Mouse (Mus musculus) intestine, embryonic 14.5 days (tissue): Measurements from ENCODE around the gene Sgsm3. TPM values are rescaled to one million over a fixed set of nuclear protein-coding genes. Genes with fewer than 3 reads are reported as not detected.

Experiments
- ATAC-seq: fragments of 200-750 bp; cut with Nextera tagmentation; replicated peaks from 2 replicates; pipeline ENCODE4 v1.8.0; 2017; ENCODE audit warnings: low read depth, moderate number of reproducible peaks, moderate TSS enrichment, moderate library complexity; ENCODE audit not compliant: low FRiP score, low TSS enrichment
- DNase-seq: peaks from one replicate; pipeline ENCODE4 v3.0.0-alpha.2; 2018; ENCODE audit warnings: low spot score
- H3K27ac ChIP-seq: fragments of 300-500 bp; sonication (generic); 2 replicates; pipeline ENCODE4 v1.5.1; 2014; ENCODE audit warnings: low read depth, mild to moderate bottlenecking, control low read depth
- H3K27me3 ChIP-seq: fragments of 300-500 bp; sonication (generic); replicated peaks from 2 replicates; pipeline ENCODE4 v1.6.1; 2014; ENCODE audit warnings: low read length, control low read depth; ENCODE audit not compliant: control insufficient read depth, insufficient read depth
- H3K36me3 ChIP-seq: fragments of 300-500 bp; sonication (generic); 2 replicates; pipeline ENCODE4 v1.6.1; 2014; ENCODE audit warnings: low read length, control low read depth; ENCODE audit not compliant: control insufficient read depth, insufficient read depth
- H3K4me1 ChIP-seq: fragments of 300-500 bp; sonication (generic); replicated peaks from 2 replicates; pipeline ENCODE4 v1.6.1; 2014; ENCODE audit warnings: low read length, control low read depth, mixed read lengths; ENCODE audit not compliant: control insufficient read depth, insufficient read depth
- H3K4me2 ChIP-seq: fragments of 300-500 bp; sonication (generic); 2 replicates; pipeline ENCODE4 v1.6.1; 2014; ENCODE audit warnings: low read length
- H3K4me3 ChIP-seq: fragments of 300-500 bp; sonication (generic); 2 replicates; pipeline ENCODE4 v1.5.1; 2014; ENCODE audit warnings: low read depth, low read length, control low read depth, mixed read lengths
- H3K9ac ChIP-seq: fragments of 300-500 bp; sonication (generic); 2 replicates; pipeline ENCODE4 v1.6.1; 2014; ENCODE audit warnings: mild to moderate bottlenecking, low read length
- H3K9me3 ChIP-seq: fragments of 300-500 bp; sonication (generic); 2 replicates; pipeline ENCODE4 v1.6.1; 2016; ENCODE audit warnings: low read length, control low read depth; ENCODE audit not compliant: control insufficient read depth
- WGBS: fragments of 180-500 bp; shearing (Covaris S2); extraction: QIAGEN DNeasy Blood & Tissue Kit; methylation state at CpG from one replicate; pipeline ENCODE4 v1.1.7; 2014; 5-methylcytosine and 5-hydroxymethylcytosine counted together
- polyA plus RNA-seq: library from polyadenylated mRNA; unstranded; fragments of >200 nt; fragmentation: Nextera tagmentation; extraction: Ambion mirVana; gene quantifications from 2 replicates; pipeline ENCODE4 v1.2.1, GENCODE M21; 2014

Gene Sgsm3
- polyA plus RNA-seq, 1 experiment from 2014 or later = 26.4 TPM

DNA sequence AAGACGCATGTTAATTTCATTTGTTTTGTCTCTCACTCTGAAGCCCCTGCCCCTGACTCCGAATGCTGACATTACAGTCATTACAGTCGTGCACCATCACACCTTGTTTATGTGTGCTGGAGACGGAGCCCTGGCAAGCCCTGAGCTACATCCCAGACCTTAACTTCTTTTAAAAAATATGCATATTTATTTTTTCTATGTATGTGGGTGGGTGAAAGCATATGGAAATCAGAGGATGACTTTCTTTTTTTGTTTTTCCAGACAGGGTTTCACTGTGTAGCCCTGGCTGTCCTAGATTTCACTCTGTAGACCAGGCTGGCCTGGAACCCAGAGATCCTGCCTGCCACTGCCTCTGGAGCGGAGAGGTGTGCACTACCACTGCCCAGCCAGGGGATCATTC lies 17.4 kb downstream of the Sgsm3 start:
- H3K9me3 ChIP-seq = no peaks in the 10 kb centered on the region
- no peaks in the 10 kb centered on the region for H3K27me3 ChIP-seq
- no peak overlapping the region for H3K9ac ChIP-seq
- no peaks in the 10 kb centered on the region; the same call in 1 of the 2 replicates for H3K4me1 ChIP-seq
- no peaks in the 10 kb centered on the region for H3K36me3 ChIP-seq
- no peak overlapping the region for H3K4me3 ChIP-seq
- 77% methylated on average over 5 of the region's 5 CpGs for WGBS
- ATAC-seq (no peak), DNase-seq (no peak)
- no peak overlapping the region for H3K27ac ChIP-seq
- H3K4me2 ChIP-seq = no peak overlapping the region

DNA sequence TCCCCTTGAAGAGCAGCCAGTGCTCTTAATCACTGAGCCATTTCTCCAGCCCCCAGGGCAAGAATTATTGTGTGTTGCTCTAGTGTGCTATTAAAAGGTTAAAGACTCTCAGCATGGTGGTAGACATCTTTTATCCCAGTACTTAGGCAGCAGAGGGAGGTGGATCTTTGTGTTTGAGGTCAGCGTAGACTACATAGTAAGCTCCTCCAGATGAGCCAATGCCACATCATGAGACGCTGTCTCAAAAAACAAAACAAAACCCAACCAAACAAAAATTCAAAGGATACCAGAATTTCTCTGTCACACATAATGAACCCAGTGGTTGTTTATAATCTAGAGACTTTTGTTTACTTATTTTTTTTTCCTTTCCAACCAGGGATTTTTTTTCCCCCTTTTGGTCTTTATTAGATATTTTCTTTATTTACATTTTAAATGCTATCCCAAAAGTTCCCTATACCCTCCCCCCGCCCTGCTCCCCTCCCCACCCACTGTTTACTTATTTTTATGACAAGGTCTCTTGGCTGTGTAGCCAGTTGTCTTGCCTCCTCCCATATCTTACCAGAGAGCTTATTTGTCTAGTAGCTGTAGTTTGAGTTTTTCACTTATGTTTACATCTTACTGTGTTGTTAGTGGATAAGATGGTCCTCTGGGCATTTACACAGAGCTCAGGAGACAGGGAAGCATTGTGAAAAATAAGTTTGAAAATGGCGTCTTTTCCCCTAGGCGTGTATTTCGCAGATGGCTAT lies 18.7 kb downstream of the Sgsm3 start:
- Histone ChIP-seq H3K4me1 (peaks cover 5% of the 10 kb centered on the region; the same call in 1 of the 2 replicates), H3K9me3 (no peaks in the 10 kb centered on the region), H3K4me2 (no peak overlapping the region), H3K9ac (no peak overlapping the region), H3K4me3 (no peak overlapping the region), H3K27me3 (no peaks in the 10 kb centered on the region), H3K27ac (no peak overlapping the region), H3K36me3 (no peaks in the 10 kb centered on the region)
- DNase-seq (no peak), ATAC-seq (no peak)
- 73% methylated on average over 6 of the region's 6 CpGs for WGBS

DNA sequence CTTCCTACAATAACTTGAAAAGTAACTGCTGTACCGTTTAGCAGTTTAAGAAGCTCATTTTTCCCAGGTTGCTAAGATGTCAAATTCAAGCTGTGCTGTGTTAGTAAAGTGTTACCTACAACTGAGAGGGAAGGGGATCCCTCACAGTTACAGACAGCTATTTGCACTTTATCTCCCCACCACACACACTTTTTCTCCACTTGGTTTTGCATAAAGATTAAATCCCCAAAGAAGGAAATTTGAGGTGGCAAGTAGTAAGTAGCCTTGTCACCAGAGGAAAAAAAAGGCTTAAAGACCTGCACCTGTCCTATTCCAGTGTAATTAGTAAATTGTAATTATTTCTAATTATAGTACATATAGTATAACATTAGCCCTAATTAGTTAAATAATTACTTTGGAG lies 19.5 kb downstream of the Sgsm3 start:
- Histone ChIP-seq H3K9ac (no peak overlapping the region), H3K4me2 (no peak overlapping the region), H3K4me1 (peaks cover 5% of the 10 kb centered on the region; the same call in 1 of the 2 replicates), H3K9me3 (no peaks in the 10 kb centered on the region), H3K27me3 (no peaks in the 10 kb centered on the region), H3K27ac (no peak overlapping the region), H3K4me3 (no peak overlapping the region), H3K36me3 (no peaks in the 10 kb centered on the region)
- ATAC-seq (no peak), DNase-seq (no peak)
- WGBS = 44% methylated on average over 1 of the region's 1 CpGs

GRCm38 (mm10) chr15:81000419-81001138 lies 23.0 kb downstream of the Sgsm3 start:
- DNase-seq = no peak
- no peaks in the 10 kb centered on the region for H3K9me3 ChIP-seq
- no peak overlapping the region for H3K27ac ChIP-seq
- 28% methylated on average over 2 of the region's 4 CpGs for WGBS
- no peaks in the 10 kb centered on the region for H3K27me3 ChIP-seq
- H3K4me2 ChIP-seq = no peak overlapping the region
- H3K4me1 ChIP-seq = peaks cover 5% of the 10 kb centered on the region; the same call in 1 of the 2 replicates
- no peak overlapping the region for H3K4me3 ChIP-seq
- H3K9ac ChIP-seq = no peak overlapping the region
- H3K36me3 ChIP-seq = 0 out of 2 replicates have a peak, but pooled peaks cover 3% of the 10 kb centered on the region
- no peak for ATAC-seq

DNA sequence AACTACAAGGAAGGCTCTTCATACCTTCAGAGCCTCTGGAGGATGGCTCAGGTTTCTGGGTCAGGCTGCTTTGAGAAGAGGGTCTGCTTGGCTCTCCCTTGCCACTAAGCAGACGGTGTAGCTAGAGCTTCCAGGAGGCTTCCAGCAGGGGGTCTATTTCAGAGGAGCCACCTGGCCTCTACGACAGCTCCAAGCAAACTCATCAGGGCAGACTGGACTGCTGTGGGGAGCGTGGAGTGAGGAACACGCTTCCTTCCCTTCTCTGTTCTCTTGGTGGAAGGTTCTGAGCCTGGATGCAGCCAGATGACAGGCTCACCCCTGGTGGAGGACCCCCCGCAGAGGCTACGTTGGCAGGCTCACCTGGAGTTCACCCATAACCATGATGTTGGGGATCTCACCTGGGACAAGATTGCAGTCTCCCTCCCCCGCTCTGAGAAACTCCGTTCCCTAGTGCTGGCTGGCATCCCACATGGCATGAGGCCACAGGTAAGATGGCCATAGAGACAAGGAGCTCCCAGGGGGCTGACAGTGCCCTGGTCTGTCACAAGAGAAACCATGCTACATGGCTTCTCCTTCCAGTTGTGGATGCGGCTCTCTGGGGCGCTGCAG lies 28.7 kb downstream of the Sgsm3 start:
- Histone ChIP-seq H3K27me3 (no peaks in the 10 kb centered on the region), H3K4me2 (no peak overlapping the region), H3K9ac (no peak overlapping the region), H3K4me1 (no peaks in the 10 kb centered on the region), H3K9me3 (no peaks in the 10 kb centered on the region), H3K4me3 (no peak overlapping the region), H3K27ac (no peak overlapping the region), H3K36me3 (peaks cover 19% of the 10 kb centered on the region; the same call in 1 of the 2 replicates)
- ATAC-seq (no peak), DNase-seq (no peak)
- WGBS = 82% methylated on average over 10 of the region's 10 CpGs

DNA sequence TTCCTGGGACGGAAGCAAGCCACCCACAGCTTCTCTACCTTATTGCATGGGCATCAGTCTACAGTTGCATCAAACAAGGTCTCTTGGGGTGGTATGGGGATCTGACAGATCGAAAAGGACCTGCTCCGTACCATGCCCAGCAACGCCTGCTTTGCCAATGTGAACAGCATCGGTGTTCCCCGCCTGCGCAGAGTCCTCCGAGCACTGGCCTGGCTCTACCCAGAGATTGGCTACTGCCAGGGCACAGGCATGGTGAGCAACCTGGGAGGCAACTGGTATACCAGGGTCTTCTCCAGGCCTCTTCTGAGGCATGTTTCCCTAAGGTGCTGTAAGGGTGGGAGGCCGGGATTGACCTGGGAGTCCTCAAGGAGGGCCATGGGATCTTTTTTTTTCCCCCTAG lies 29.8 kb downstream of the Sgsm3 start:
- no peak overlapping the region for H3K9ac ChIP-seq
- peaks cover 19% of the 10 kb centered on the region; the same call in 1 of the 2 replicates for H3K36me3 ChIP-seq
- H3K4me2 ChIP-seq = no peak overlapping the region
- no peaks in the 10 kb centered on the region for H3K9me3 ChIP-seq
- ATAC-seq (no peak), DNase-seq (no peak)
- no peak overlapping the region for H3K4me3 ChIP-seq
- WGBS = 89% methylated on average over 9 of the region's 9 CpGs
- H3K27me3 ChIP-seq = no peaks in the 10 kb centered on the region
- H3K4me1 ChIP-seq = no peaks in the 10 kb centered on the region
- no peak overlapping the region for H3K27ac ChIP-seq

- H3K9me3 ChIP-seq = no peaks in the 10 kb centered on the region
- no peaks in the 10 kb centered on the region for H3K4me1 ChIP-seq
- 86% methylated on average over 8 of the region's 8 CpGs for WGBS
- no peak overlapping the region for H3K4me2 ChIP-seq
- H3K27ac ChIP-seq = no peak overlapping the region
- peaks cover 24% of the 10 kb centered on the region for H3K36me3 ChIP-seq
- no peaks in the 10 kb centered on the region for H3K27me3 ChIP-seq
- no peak overlapping the region for H3K9ac ChIP-seq
- DNase-seq (no peak), ATAC-seq (no peak)
- H3K4me3 ChIP-seq = no peak overlapping the region
Measured at GRCm38 (mm10) chr15:81007905-81008304, 30.3 kb downstream of the Sgsm3 start.

DNA sequence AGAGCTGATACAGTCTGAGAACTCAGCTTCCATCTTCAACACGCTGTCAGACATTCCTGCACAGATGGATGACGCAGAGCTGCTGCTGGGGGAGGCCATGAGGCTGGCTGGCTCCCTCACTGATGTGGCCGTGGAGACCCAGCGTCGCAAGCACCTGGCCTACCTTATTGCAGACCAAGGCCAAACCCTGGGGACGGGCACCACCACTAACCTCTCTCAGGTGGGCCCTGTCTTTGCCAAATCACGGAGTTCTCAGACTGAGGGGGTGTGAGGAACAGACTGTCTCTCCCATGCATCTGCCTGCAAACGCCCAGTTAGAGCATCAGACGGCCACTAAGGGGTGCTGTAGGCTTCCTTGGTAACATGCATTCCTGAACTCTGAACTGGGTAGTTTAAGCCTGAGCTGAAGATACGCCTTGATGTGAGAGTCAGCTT lies 31.1 kb downstream of the Sgsm3 start:
- Histone ChIP-seq H3K4me3 (no peak overlapping the region), H3K36me3 (peaks cover 29% of the 10 kb centered on the region), H3K9ac (no peak overlapping the region), H3K27ac (no peak overlapping the region), H3K9me3 (no peaks in the 10 kb centered on the region), H3K27me3 (no peaks in the 10 kb centered on the region), H3K4me1 (no peaks in the 10 kb centered on the region), H3K4me2 (no peak overlapping the region)
- DNase-seq (no peak), ATAC-seq (0 out of 2 replicates have a peak, but pooled peaks have one; percentile 16)
- WGBS = 59% methylated on average over 10 of the region's 10 CpGs
